Comparison of ENCODE assay signal across 16 mouse cellular contexts in genomic region chr17:73230340-73230989, GRCm38 (mm10).
DNase-seq lines count a peak whose midpoint lies in the region; ATAC-seq lines count a peak whose summit lies in the region.
"Had no signal": no experiment of that assay in that cellular context is flagged by ENCODE, and none has a peak within 500 bp of the region (broad histone marks: within the 10 kb centered on the region; RNA-seq: fewer than 3 reads in every experiment).

No protein-coding gene starts in this region.

- H3K9ac ChIP-seq in heart, embryonic 11.5 days (ENCODE audit: low read depth, low read length), result no peak overlapping the region
- H3K9ac ChIP-seq in midbrain, embryonic 13.5 days (replicated peaks), result no peak overlapping the region
- H3K9ac ChIP-seq: embryonic facial prominence, embryonic 13.5 days; limb, embryonic 12.5 days; midbrain, embryonic 12.5 days had no signal

- no peaks in the 10 kb centered on the region for H3K9me3 ChIP-seq in heart, embryonic 11.5 days (replicated peaks; ENCODE audit: control insufficient read depth, low read length)
- no peaks in the 10 kb centered on the region for H3K9me3 ChIP-seq in midbrain, embryonic 13.5 days
- H3K9me3 ChIP-seq: embryonic facial prominence, embryonic 13.5 days; limb, embryonic 12.5 days; midbrain, embryonic 12.5 days had no signal

- peaks cover 23% of the 10 kb centered on the region for H3K4me1 ChIP-seq in heart, embryonic 11.5 days (ENCODE audit: control insufficient read depth, insufficient read depth, low read length)
- peaks cover 12% of the 10 kb centered on the region for H3K4me1 ChIP-seq in midbrain, embryonic 13.5 days (replicated peaks)

- no peak overlapping the region for H3K27ac ChIP-seq in heart, embryonic 11.5 days (ENCODE audit: low read depth, low read length)
- no peak overlapping the region for H3K27ac ChIP-seq in midbrain, embryonic 13.5 days
- H3K27ac ChIP-seq: embryonic facial prominence, embryonic 13.5 days; heart, adult 2 months; limb, embryonic 12.5 days; midbrain, embryonic 12.5 days had no signal

- DNase-seq in heart, postnatal 4 days, result peak; percentile 37
- peak; percentile 53 for DNase-seq in Muller cell, postnatal 12 days (ENCODE audit: inconsistent ontology term)
- DNase-seq in brain, adult 2 months (ENCODE audit: low read depth, low spot score), result peak; percentile 19
- no peak for DNase-seq in kidney, postnatal 25 days
- no peak for DNase-seq in ovary, postnatal 14 days (ENCODE audit: low spot score)
- DNase-seq in layer of hippocampus, adult 9-11 months, result no peak
- DNase-seq: cerebellum, adult 9-11 months; kidney, adult 18-20 months; lung, adult 18-20 months; thymus, adult 18-20 months had no signal

- ATAC-seq in heart, embryonic 11.5 days (replicated peaks; ENCODE audit: insufficient number of reproducible peaks, low FRiP score, low TSS enrichment), result no peak
- peak; percentile 55; the same call in 1 of the 2 replicates for ATAC-seq in midbrain, embryonic 13.5 days

- H3K27me3 ChIP-seq in heart, embryonic 11.5 days (ENCODE audit: control insufficient read depth, insufficient read depth, low read length), result no peaks in the 10 kb centered on the region
- H3K27me3 ChIP-seq in midbrain, embryonic 13.5 days, result no peaks in the 10 kb centered on the region
- H3K27me3 ChIP-seq: embryonic facial prominence, embryonic 13.5 days; limb, embryonic 12.5 days; midbrain, embryonic 12.5 days had no signal

- H3K36me3 ChIP-seq in heart, embryonic 11.5 days (ENCODE audit: control insufficient read depth, insufficient read depth, low read length), result no peaks in the 10 kb centered on the region
- H3K36me3 ChIP-seq in midbrain, embryonic 13.5 days, result no peaks in the 10 kb centered on the region
- H3K36me3 ChIP-seq: embryonic facial prominence, embryonic 13.5 days; midbrain, embryonic 12.5 days had no signal

- H3K4me3 ChIP-seq in heart, embryonic 11.5 days (ENCODE audit: low read depth, low read length), result no peak overlapping the region
- no peak overlapping the region for H3K4me3 ChIP-seq in midbrain, embryonic 13.5 days (replicated peaks)
- H3K4me3 ChIP-seq: embryonic facial prominence, embryonic 13.5 days; heart, adult 2 months; limb, embryonic 12.5 days; midbrain, embryonic 12.5 days had no signal

- 80% methylated on average over 12 of the region's 12 CpGs for WGBS in heart, embryonic 11.5 days (ENCODE audit: insufficient replicate concordance)
- WGBS in midbrain, embryonic 13.5 days, result 68% methylated on average over 12 of the region's 12 CpGs

- no peak overlapping the region for H3K4me2 ChIP-seq in heart, embryonic 11.5 days
- no peak overlapping the region for H3K4me2 ChIP-seq in midbrain, embryonic 13.5 days (replicated peaks)
- H3K4me2 ChIP-seq: embryonic facial prominence, embryonic 13.5 days; limb, embryonic 12.5 days; midbrain, embryonic 12.5 days had no signal

Comparison
In these comparisons a context has a peak if more than half of its experiments do, and no peak if none do; other contexts are left out.
1. DNase-seq: peak in heart, postnatal 4 days (single experiment), Muller cell, postnatal 12 days (single experiment) and brain, adult 2 months (single experiment); none in kidney, postnatal 25 days (0 of 2), ovary, postnatal 14 days (single experiment) and layer of hippocampus, adult 9-11 months (single experiment).